Mouse (Mus musculus) spleen, adult 2 months (tissue): ENCODE data around the gene Kcnc2. TPM values are rescaled to one million over a fixed set of nuclear protein-coding genes. Genes with fewer than 3 reads are reported as not detected.

Experiments used
- DNase-seq, 2 experiments: peaks; one replicate each; pipeline versions ENCODE4 v3.0.0 to v3.0.0-alpha.2; 2012 to 2021; ENCODE audit warnings: low spot score in 2 of 2, low read depth in 1 of 2
- H3K27ac ChIP-seq: fragments of 200-500 bp; 2 replicates; pipeline ENCODE4 v1.5.1; 2012; ENCODE audit warnings: low read length, inconsistent platforms; ENCODE audit not compliant: insufficient read depth
- H3K27me3 ChIP-seq: fragments of 200-500 bp; 2 replicates; pipeline ENCODE4 v1.6.1; 2012; ENCODE audit warnings: mild to moderate bottlenecking, moderate library complexity, low read length, inconsistent platforms; ENCODE audit not compliant: control insufficient read depth, insufficient read depth
- H3K36me3 ChIP-seq: fragments of 200-500 bp; 2 replicates; pipeline ENCODE4 v1.6.1; 2012; ENCODE audit warnings: mild to moderate bottlenecking, low read length, inconsistent platforms; ENCODE audit not compliant: control insufficient read depth, insufficient read depth
- H3K4me1 ChIP-seq: fragments of 200-500 bp; 2 replicates; pipeline ENCODE4 v1.6.1; 2011; ENCODE audit warnings: inconsistent platforms; ENCODE audit not compliant: control insufficient read depth, insufficient read depth, insufficient read length
- H3K4me3 ChIP-seq: fragments of 200-500 bp; 2 replicates; pipeline ENCODE4 v1.5.1; 2011; ENCODE audit warnings: mild to moderate bottlenecking, inconsistent platforms; ENCODE audit not compliant: insufficient read depth, insufficient read length; ENCODE audit errors: extremely low read depth
- CTCF ChIP-seq: fragments of 200-500 bp; IDR thresholded peaks from 2 replicates; pipeline ENCODE4 v1.5.1; 2011; ENCODE audit warnings: mild to moderate bottlenecking, inconsistent platforms; ENCODE audit not compliant: insufficient read depth, insufficient read length, insufficient replicate concordance; ENCODE audit errors: extremely low read depth
- POLR2A ChIP-seq: fragments of 200-500 bp; IDR thresholded peaks from 2 replicates; pipeline ENCODE4 v1.6.1; 2011; ENCODE audit warnings: low read depth, low read length, inconsistent platforms
- whole genome bisulfite sequencing: fragments of 180-500 bp; shearing (Covaris S2); methylation state at CpG from one replicate; pipeline ENCODE4 v1.1.7; 2018; 5-methylcytosine and 5-hydroxymethylcytosine counted together
- polyA plus RNA-seq: library from polyadenylated mRNA; depleted of rRNA; stranded (reverse); fragments of >200 nt; gene quantifications from 2 replicates; pipeline ENCODE4 v1.2.3, GENCODE M21; 2012

Kcnc2 gene
- polyA plus RNA-seq, 1 experiment = 0.02 TPM

- Histone ChIP-seq H3K4me1 (no peaks in the 10 kb centered on the region), H3K36me3 (no peaks in the 10 kb centered on the region), H3K27me3 (peaks cover 9% of the 10 kb centered on the region), H3K27ac (no peak overlapping the region), H3K4me3 (no peak overlapping the region)
- 80% methylated on average over 3 of the region's 3 CpGs for WGBS
- TF ChIP-seq POLR2A = no peak
- no peak for DNase-seq
These were observed 1.4 kb upstream of the Kcnc2 start for GRCm38 (mm10) chr10:112269481-112269880.

GRCm38 (mm10) chr10:112269939-112270781, 761 bp upstream of the Kcnc2 start:
- Histone ChIP-seq H3K27me3 (peaks cover 9% of the 10 kb centered on the region), H3K4me1 (no peaks in the 10 kb centered on the region), H3K4me3 (no peak overlapping the region), H3K27ac (no peak overlapping the region), H3K36me3 (no peaks in the 10 kb centered on the region)
- WGBS = 6% methylated on average over 43 of the region's 43 CpGs
- TF ChIP-seq CTCF (no peak), POLR2A (no peak)
- no peak for DNase-seq

GRCm38 (mm10) chr10:112271803-112272165, 863 bp downstream of the Kcnc2 start:
- no peaks in the 10 kb centered on the region for H3K4me1 ChIP-seq
- no peaks in the 10 kb centered on the region for H3K36me3 ChIP-seq
- DNase-seq = no peak
- 5% methylated on average over 36 of the region's 36 CpGs for WGBS
- TF ChIP-seq CTCF (no peak), POLR2A (no peak)
- H3K4me3 ChIP-seq = no peak overlapping the region
- no peak overlapping the region for H3K27ac ChIP-seq
- H3K27me3 ChIP-seq = peaks cover 9% of the 10 kb centered on the region

- Histone ChIP-seq H3K4me1 (no peaks in the 10 kb centered on the region), H3K27me3 (peaks cover 9% of the 10 kb centered on the region), H3K36me3 (no peaks in the 10 kb centered on the region), H3K4me3 (no peak overlapping the region), H3K27ac (no peak overlapping the region)
- DNase-seq = no peak
- TF ChIP-seq CTCF (no peak), POLR2A (no peak)
- 16% methylated on average over 14 of the region's 14 CpGs for WGBS
These were observed 1.2 kb downstream of the Kcnc2 start for GRCm38 (mm10) chr10:112272171-112272570.

- no peak for DNase-seq
- no peak overlapping the region for H3K4me3 ChIP-seq
- no peak overlapping the region for H3K27ac ChIP-seq
- TF ChIP-seq CTCF = no peak
- no peaks in the 10 kb centered on the region for H3K4me1 ChIP-seq
- no peaks in the 10 kb centered on the region for H3K27me3 ChIP-seq
- H3K36me3 ChIP-seq = no peaks in the 10 kb centered on the region
- WGBS = 19% methylated on average over 3 of the region's 3 CpGs
These were observed 7.1 kb downstream of the Kcnc2 start for GRCm38 (mm10) chr10:112277996-112278395.

GRCm38 (mm10) chr10:112315136-112315535, 44.2 kb downstream of the Kcnc2 start:
- Histone ChIP-seq H3K27ac (no peak overlapping the region), H3K4me3 (no peak overlapping the region), H3K36me3 (no peaks in the 10 kb centered on the region), H3K4me1 (no peaks in the 10 kb centered on the region), H3K27me3 (no peaks in the 10 kb centered on the region)
- TF ChIP-seq CTCF (no peak), POLR2A (no peak)
- no peak for DNase-seq
- 74% methylated on average over 11 of the region's 11 CpGs for WGBS

GRCm38 (mm10) chr10:112317783-112318182, 46.9 kb downstream of the Kcnc2 start:
- no peak overlapping the region for H3K4me3 ChIP-seq
- no peak for DNase-seq
- WGBS = 80% methylated on average over 1 of the region's 1 CpGs
- H3K27ac ChIP-seq = no peak overlapping the region
- no peaks in the 10 kb centered on the region for H3K36me3 ChIP-seq
- no peak for TF ChIP-seq CTCF
- TF ChIP-seq POLR2A = no peak
- H3K27me3 ChIP-seq = no peaks in the 10 kb centered on the region
- no peaks in the 10 kb centered on the region for H3K4me1 ChIP-seq
